Mouse (Mus musculus) thymus, adult 2 months (tissue): ENCODE data around the gene Ldb3. TPM values are rescaled to one million over a fixed set of nuclear protein-coding genes. Genes with fewer than 3 reads are reported as not detected.

ENCODE experiments used
- DNase-seq: peaks from one replicate; pipeline ENCODE4 v3.0.0; 2021
- H3K27ac ChIP-seq: fragments of 200-500 bp; 2 replicates; pipeline ENCODE4 v1.5.1; 2012; ENCODE audit warnings: low read length, control low read depth; ENCODE audit not compliant: control insufficient read depth, insufficient read depth
- H3K27me3 ChIP-seq: fragments of 200-500 bp; 2 replicates; pipeline ENCODE4 v1.6.1; 2012; ENCODE audit warnings: mild to moderate bottlenecking, low read length, moderate library complexity, mixed read lengths; ENCODE audit not compliant: control insufficient read depth, insufficient read depth
- H3K36me3 ChIP-seq: fragments of 200-500 bp; 2 replicates; pipeline ENCODE4 v1.6.1; 2012; ENCODE audit warnings: mild to moderate bottlenecking, low read length, moderate library complexity; ENCODE audit not compliant: control insufficient read depth, insufficient read depth
- H3K4me1 ChIP-seq: fragments of 200-500 bp; replicated peaks from 2 replicates; pipeline ENCODE4 v1.6.1; 2012; ENCODE audit warnings: low read length; ENCODE audit not compliant: control insufficient read depth, insufficient read depth
- H3K4me3 ChIP-seq: fragments of 200-500 bp; 2 replicates; pipeline ENCODE4 v1.5.1; 2012; ENCODE audit warnings: mild to moderate bottlenecking, low read length, control low read depth, moderate library complexity; ENCODE audit not compliant: control insufficient read depth, insufficient read depth
- CTCF ChIP-seq: fragments of 200-500 bp; IDR thresholded peaks from 2 replicates; pipeline ENCODE4 v1.5.1; 2012; ENCODE audit warnings: mild to moderate bottlenecking, control low read depth, low read length, moderate library complexity, borderline replicate concordance; ENCODE audit not compliant: control insufficient read depth, poor library complexity, insufficient read depth; ENCODE audit errors: extremely low read depth
- POLR2A ChIP-seq: fragments of 200-500 bp; IDR thresholded peaks from 2 replicates; pipeline ENCODE4 v1.6.1; 2012; ENCODE audit warnings: mild to moderate bottlenecking, low read length, control low read depth, moderate library complexity; ENCODE audit not compliant: control insufficient read depth, poor library complexity, insufficient read depth; ENCODE audit errors: extremely low read depth
- WGBS: fragments of 180-500 bp; shearing (Covaris S2); methylation state at CpG from one replicate; pipeline ENCODE4 v1.1.7; 2018; 5-methylcytosine and 5-hydroxymethylcytosine counted together
- polyA plus RNA-seq: library from polyadenylated mRNA; depleted of rRNA; stranded (reverse); fragments of >200 nt; gene quantifications from 2 replicates; pipeline ENCODE4 v1.2.3, GENCODE M21; 2012

Ldb3 gene
- polyA plus RNA-seq, 1 experiment: 63.0 TPM

GRCm38 (mm10) chr14:34562393-34562792 lies 26.1 kb downstream of the Ldb3 start:
- H3K27ac ChIP-seq: no peak overlapping the region

GRCm38 (mm10) chr14:34561647-34562046 lies 26.8 kb downstream of the Ldb3 start:
- DNase-seq: no peak
- no peaks in the 10 kb centered on the region for H3K36me3 ChIP-seq
- TF ChIP-seq CTCF (no peak), POLR2A (no peak)
- no peak overlapping the region for H3K27ac ChIP-seq
- no peaks in the 10 kb centered on the region for H3K27me3 ChIP-seq
- no peaks in the 10 kb centered on the region for H3K4me1 ChIP-seq
- 97% methylated on average over 8 of the region's 8 CpGs for WGBS
- no peak overlapping the region for H3K4me3 ChIP-seq

More at GRCm38 (mm10) chr14:34562393-34562792, 26.1 kb downstream of the Ldb3 start:
- Histone ChIP-seq H3K36me3 (no peaks in the 10 kb centered on the region), H3K4me3 (no peak overlapping the region), H3K4me1 (no peaks in the 10 kb centered on the region), H3K27me3 (no peaks in the 10 kb centered on the region)
- DNase-seq: no peak
- TF ChIP-seq POLR2A: no peak
- TF ChIP-seq CTCF: no peak
- 9% methylated on average over 2 of the region's 2 CpGs for WGBS

- WGBS: 72% methylated on average over 9 of the region's 9 CpGs
- Histone ChIP-seq H3K36me3 (no peaks in the 10 kb centered on the region), H3K27me3 (no peaks in the 10 kb centered on the region), H3K27ac (no peak overlapping the region), H3K4me3 (no peak overlapping the region), H3K4me1 (no peaks in the 10 kb centered on the region)
- no peak for DNase-seq
- TF ChIP-seq CTCF: no peak
- TF ChIP-seq POLR2A: no peak
Measured at GRCm38 (mm10) chr14:34558947-34559346, 29.5 kb downstream of the Ldb3 start.

- TF ChIP-seq POLR2A (no peak), CTCF (no peak)
- Histone ChIP-seq H3K27ac (no peak overlapping the region), H3K36me3 (no peaks in the 10 kb centered on the region), H3K4me1 (no peaks in the 10 kb centered on the region), H3K27me3 (no peaks in the 10 kb centered on the region), H3K4me3 (no peak overlapping the region)
- WGBS: 85% methylated on average over 13 of the region's 13 CpGs
- DNase-seq: no peak
Measured at GRCm38 (mm10) chr14:34555211-34555610, 33.3 kb downstream of the Ldb3 start.

- DNase-seq: no peak
- H3K36me3 ChIP-seq: no peaks in the 10 kb centered on the region
- H3K27me3 ChIP-seq: no peaks in the 10 kb centered on the region
- H3K27ac ChIP-seq: no peak overlapping the region
- H3K4me1 ChIP-seq: 0 out of 2 replicates have a peak, but pooled peaks cover 2% of the 10 kb centered on the region
- no peak overlapping the region for H3K4me3 ChIP-seq
- TF ChIP-seq POLR2A (no peak), CTCF (no peak)
- 70% methylated on average over 3 of the region's 3 CpGs for WGBS
Measured at GRCm38 (mm10) chr14:34554047-34554446, 34.4 kb downstream of the Ldb3 start.

GRCm38 (mm10) chr14:34553470-34553869 lies 35.0 kb downstream of the Ldb3 start:
- Histone ChIP-seq H3K27ac (no peak overlapping the region), H3K36me3 (no peaks in the 10 kb centered on the region), H3K4me3 (no peak overlapping the region), H3K4me1 (peaks cover 8% of the 10 kb centered on the region; the same call in 1 of the 2 replicates), H3K27me3 (no peaks in the 10 kb centered on the region; the same call in 1 of the 2 replicates)
- 83% methylated on average over 6 of the region's 6 CpGs for WGBS
- DNase-seq: no peak
- TF ChIP-seq POLR2A: no peak
- no peak for TF ChIP-seq CTCF

- H3K27me3 ChIP-seq: no peaks in the 10 kb centered on the region; the same call in 1 of the 2 replicates
- WGBS: 85% methylated on average over 5 of the region's 5 CpGs
- H3K36me3 ChIP-seq: no peaks in the 10 kb centered on the region
- H3K27ac ChIP-seq: no peak overlapping the region
- TF ChIP-seq CTCF: no peak
- no peak for TF ChIP-seq POLR2A
- DNase-seq: no peak
- peaks cover 9% of the 10 kb centered on the region; the same call in 1 of the 2 replicates for H3K4me1 ChIP-seq
- H3K4me3 ChIP-seq: no peak overlapping the region
Measured at GRCm38 (mm10) chr14:34552226-34552625, 36.3 kb downstream of the Ldb3 start.
